Mouse (Mus musculus) limb, embryonic 11.5 days (tissue): Measurements from ENCODE around the gene Gm525. TPM values are rescaled to one million over a fixed set of nuclear protein-coding genes. Genes with fewer than 3 reads are reported as not detected.

ENCODE experiments used
- ATAC-seq: fragments of 200-750 bp; cut with Nextera tagmentation; 2 replicates; pipeline ENCODE4 v1.8.0; 2017; ENCODE audit warnings: low read depth; ENCODE audit not compliant: insufficient number of reproducible peaks, low FRiP score, low TSS enrichment
- DNase-seq: peaks from one replicate; pipeline ENCODE4 v3.0.0-alpha.2; 2015; ENCODE audit warnings: low spot score
- H3K27ac ChIP-seq: fragments of 300-500 bp; sonication (generic); replicated peaks from 2 replicates; pipeline ENCODE4 v1.5.1; 2014; ENCODE audit warnings: low read depth, mild to moderate bottlenecking, low read length
- H3K27me3 ChIP-seq: fragments of 300-500 bp; sonication (generic); 2 replicates; pipeline ENCODE4 v1.6.1; 2014; ENCODE audit warnings: mild to moderate bottlenecking, low read length, mixed read lengths; ENCODE audit not compliant: control insufficient read depth, insufficient read depth
- H3K36me3 ChIP-seq: fragments of 300-500 bp; sonication (generic); 2 replicates; pipeline ENCODE4 v1.6.1; 2014; ENCODE audit warnings: mild to moderate bottlenecking, low read length, moderate library complexity, mixed read lengths; ENCODE audit not compliant: control insufficient read depth, insufficient read depth
- H3K4me1 ChIP-seq: fragments of 300-500 bp; sonication (generic); 2 replicates; pipeline ENCODE4 v1.6.1; 2014; ENCODE audit warnings: low read length, mixed read lengths; ENCODE audit not compliant: control insufficient read depth, insufficient read depth
- H3K4me2 ChIP-seq: fragments of 300-500 bp; sonication (generic); 2 replicates; pipeline ENCODE4 v1.6.1; 2014; ENCODE audit warnings: low read depth, mild to moderate bottlenecking, moderate library complexity; ENCODE audit not compliant: severe bottlenecking
- H3K4me3 ChIP-seq: fragments of 300-500 bp; sonication (generic); 2 replicates; pipeline ENCODE4 v1.5.1; 2014; ENCODE audit warnings: low read depth, low read length
- H3K9ac ChIP-seq: fragments of 300-500 bp; sonication (generic); 2 replicates; pipeline ENCODE4 v1.6.1; 2014; ENCODE audit warnings: mild to moderate bottlenecking, low read length
- H3K9me3 ChIP-seq: fragments of 300-500 bp; sonication (generic); 2 replicates; pipeline ENCODE4 v1.6.1; 2016; ENCODE audit warnings: low read length; ENCODE audit not compliant: control insufficient read depth
- WGBS: fragments of 180-500 bp; shearing (Covaris S2); extraction: QIAGEN DNeasy Blood & Tissue Kit; methylation state at CpG from one replicate; pipeline ENCODE4 v1.1.7; 2014; 5-methylcytosine and 5-hydroxymethylcytosine counted together
- polyA plus RNA-seq: library from polyadenylated mRNA; unstranded; fragments of >200 nt; fragmentation: Nextera tagmentation; extraction: Ambion mirVana; gene quantifications from 2 replicates; pipeline ENCODE4 v1.2.1, GENCODE M21; 2014

Gene Gm525
- polyA plus RNA-seq, 1 experiment from 2014 or later = not detected

- Histone ChIP-seq H3K4me2 (no peak overlapping the region), H3K9ac (no peak overlapping the region), H3K27ac (no peak overlapping the region), H3K36me3 (no peaks in the 10 kb centered on the region), H3K4me1 (no peaks in the 10 kb centered on the region), H3K9me3 (no peaks in the 10 kb centered on the region), H3K4me3 (no peak overlapping the region), H3K27me3 (0 out of 2 replicates have a peak, but pooled peaks cover 2% of the 10 kb centered on the region)
- WGBS = 89% methylated on average over 14 of the region's 14 CpGs
- DNase-seq (no peak), ATAC-seq (no peak)
Observed at GRCm38 (mm10) chr11:89103166-89103565, 29.5 kb downstream of the Gm525 start.

- WGBS = 94% methylated on average over 8 of the region's 8 CpGs
- DNase-seq = no peak
- no peak overlapping the region for H3K4me3 ChIP-seq
- no peak overlapping the region for H3K9ac ChIP-seq
- H3K27me3 ChIP-seq = 0 out of 2 replicates have a peak, but pooled peaks cover 2% of the 10 kb centered on the region
- H3K9me3 ChIP-seq = no peaks in the 10 kb centered on the region
- no peak overlapping the region for H3K27ac ChIP-seq
- no peak for ATAC-seq
- no peak overlapping the region for H3K4me2 ChIP-seq
- no peaks in the 10 kb centered on the region for H3K36me3 ChIP-seq
- H3K4me1 ChIP-seq = no peaks in the 10 kb centered on the region
Observed at GRCm38 (mm10) chr11:89105211-89105610, 31.6 kb downstream of the Gm525 start.

GRCm38 (mm10) chr11:89105823-89106222 lies 32.2 kb downstream of the Gm525 start:
- Histone ChIP-seq H3K4me1 (no peaks in the 10 kb centered on the region), H3K4me2 (no peak overlapping the region), H3K9me3 (no peaks in the 10 kb centered on the region), H3K4me3 (no peak overlapping the region), H3K36me3 (no peaks in the 10 kb centered on the region), H3K9ac (no peak overlapping the region), H3K27ac (no peak overlapping the region), H3K27me3 (0 out of 2 replicates have a peak, but pooled peaks cover 2% of the 10 kb centered on the region)
- ATAC-seq (no peak), DNase-seq (no peak)
- WGBS = 88% methylated on average over 11 of the region's 11 CpGs

DNA sequence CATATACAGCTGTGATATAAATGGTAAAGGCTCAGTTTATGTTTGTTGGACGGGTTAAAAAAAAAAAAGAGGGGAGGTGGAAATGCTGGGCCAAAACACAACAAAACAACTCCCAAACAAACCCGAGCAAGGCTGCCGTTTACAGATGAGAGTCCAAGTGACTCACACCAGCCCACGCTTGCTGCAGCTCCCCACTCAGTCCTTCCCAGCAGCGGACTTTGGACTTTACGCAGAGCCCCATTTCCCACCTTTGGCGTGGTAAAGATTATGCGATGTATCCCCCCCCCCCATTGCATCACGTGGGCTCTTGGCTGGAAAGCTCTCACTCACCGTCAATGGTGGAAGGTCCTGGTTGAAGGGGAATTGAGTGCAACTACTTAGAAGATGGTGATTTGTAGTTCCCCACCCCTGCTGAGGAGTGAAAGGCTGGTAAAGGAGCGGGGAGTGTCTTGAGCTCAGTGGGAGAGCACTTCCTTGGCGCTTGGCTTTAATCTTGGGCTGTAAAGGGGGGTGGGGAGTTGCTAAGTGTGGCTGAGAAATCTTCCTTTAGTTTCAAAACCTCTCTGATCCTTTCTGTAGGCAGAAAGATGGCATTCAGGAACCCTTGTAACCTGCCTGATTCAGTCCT lies 33.7 kb downstream of the Gm525 start:
- no peaks in the 10 kb centered on the region for H3K27me3 ChIP-seq
- ATAC-seq = no peak
- 22% methylated on average over 12 of the region's 12 CpGs for WGBS

DNA sequence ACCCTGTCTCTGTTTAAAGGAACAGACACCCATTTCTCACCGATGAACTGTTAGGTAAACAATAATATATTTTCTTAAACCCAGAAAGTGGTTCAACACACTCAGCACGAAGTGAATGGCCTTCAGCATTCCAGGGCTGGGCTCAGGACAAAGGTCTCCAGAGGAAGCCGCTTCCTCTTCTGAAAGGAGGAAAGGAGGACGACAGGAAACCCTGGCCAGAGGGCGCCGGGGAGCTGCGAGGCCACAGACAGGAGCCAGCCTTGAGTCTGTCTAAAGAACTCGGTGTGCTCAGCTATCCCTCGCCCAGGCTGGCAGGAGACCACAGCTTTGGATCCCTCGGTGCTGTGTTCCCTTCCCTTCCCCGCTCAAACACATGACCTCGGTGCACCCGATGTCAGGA lies 50.8 kb downstream of the Gm525 start:
- peaks cover 6% of the 10 kb centered on the region; the same call in 1 of the 2 replicates for H3K4me1 ChIP-seq
- H3K9me3 ChIP-seq = no peaks in the 10 kb centered on the region
- no peaks in the 10 kb centered on the region for H3K36me3 ChIP-seq
- DNase-seq = peak; percentile 33
- no peak for ATAC-seq
- H3K27ac ChIP-seq = no peak overlapping the region
- WGBS = 21% methylated on average over 13 of the region's 13 CpGs
- H3K9ac ChIP-seq = no peak overlapping the region
- no peaks in the 10 kb centered on the region for H3K27me3 ChIP-seq
- no peak overlapping the region for H3K4me2 ChIP-seq
- no peak overlapping the region for H3K4me3 ChIP-seq

More for the DNA sequence above, 33.7 kb downstream of the Gm525 start:
- Histone ChIP-seq H3K4me2 (no peak overlapping the region), H3K9ac (no peak overlapping the region), H3K4me3 (no peak overlapping the region), H3K9me3 (no peaks in the 10 kb centered on the region), H3K27ac (no peak overlapping the region), H3K36me3 (no peaks in the 10 kb centered on the region), H3K4me1 (no peaks in the 10 kb centered on the region)
- DNase-seq = no peak

- no peak for ATAC-seq
- 51% methylated on average over 4 of the region's 4 CpGs for WGBS
- Histone ChIP-seq H3K27ac (no peak overlapping the region), H3K9ac (no peak overlapping the region), H3K4me2 (no peak overlapping the region), H3K36me3 (no peaks in the 10 kb centered on the region), H3K9me3 (no peaks in the 10 kb centered on the region), H3K4me1 (no peaks in the 10 kb centered on the region), H3K27me3 (no peaks in the 10 kb centered on the region), H3K4me3 (no peak overlapping the region)
- no peak for DNase-seq
Observed at GRCm38 (mm10) chr11:89130856-89131255, 57.2 kb downstream of the Gm525 start.

DNA sequence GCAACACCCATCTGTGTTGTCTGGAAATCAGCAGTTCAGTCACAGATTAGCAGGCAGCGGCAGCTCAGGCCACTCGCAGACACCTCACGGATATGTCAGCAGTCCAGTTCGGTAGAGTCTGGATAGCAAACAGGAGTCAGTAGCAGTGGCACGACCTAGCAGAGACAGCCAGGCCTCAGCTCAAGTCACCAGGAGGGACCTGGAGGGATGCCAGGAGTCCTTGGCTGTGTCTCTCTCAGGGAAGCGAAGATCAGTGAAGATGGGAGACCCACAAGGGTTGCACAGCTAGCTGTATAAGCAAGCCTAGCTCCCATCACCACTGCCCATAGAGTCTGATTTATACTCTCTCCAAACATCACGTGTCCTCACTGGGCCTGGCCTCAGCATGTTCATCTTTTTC lies 58.8 kb downstream of the Gm525 start:
- no peaks in the 10 kb centered on the region for H3K4me1 ChIP-seq
- H3K9me3 ChIP-seq = no peaks in the 10 kb centered on the region
- ATAC-seq (no peak), DNase-seq (no peak)
- H3K4me2 ChIP-seq = no peak overlapping the region
- no peak overlapping the region for H3K4me3 ChIP-seq
- H3K27me3 ChIP-seq = no peaks in the 10 kb centered on the region
- 86% methylated on average over 7 of the region's 7 CpGs for WGBS
- H3K9ac ChIP-seq = no peak overlapping the region
- no peak overlapping the region for H3K27ac ChIP-seq
- H3K36me3 ChIP-seq = no peaks in the 10 kb centered on the region

GRCm38 (mm10) chr11:89134211-89134610 lies 60.6 kb downstream of the Gm525 start:
- Histone ChIP-seq H3K4me2 (no peak overlapping the region), H3K9me3 (no peaks in the 10 kb centered on the region), H3K36me3 (no peaks in the 10 kb centered on the region), H3K4me1 (no peaks in the 10 kb centered on the region), H3K27ac (no peak overlapping the region), H3K27me3 (no peaks in the 10 kb centered on the region), H3K4me3 (no peak overlapping the region), H3K9ac (no peak overlapping the region)
- ATAC-seq (no peak), DNase-seq (no peak)
- WGBS = 50% methylated on average over 2 of the region's 2 CpGs

GRCm38 (mm10) chr11:89137915-89138314 lies 64.3 kb downstream of the Gm525 start:
- H3K27me3 ChIP-seq = no peaks in the 10 kb centered on the region
- 0 out of 2 replicates have a peak, but pooled peaks cover 3% of the 10 kb centered on the region for H3K4me1 ChIP-seq
- no peaks in the 10 kb centered on the region for H3K9me3 ChIP-seq
- no peak overlapping the region for H3K27ac ChIP-seq
- ATAC-seq = no peak
- DNase-seq = no peak
- no peak overlapping the region for H3K9ac ChIP-seq
- H3K36me3 ChIP-seq = no peaks in the 10 kb centered on the region
- WGBS = 96% methylated on average over 2 of the region's 2 CpGs
- H3K4me3 ChIP-seq = no peak overlapping the region
- H3K4me2 ChIP-seq = no peak overlapping the region
